Mouse (Mus musculus) neural tube, embryonic 14.5 days (tissue): ENCODE results near the gene Golga4. TPM values are rescaled to one million over a fixed set of nuclear protein-coding genes. Genes with fewer than 3 reads are reported as not detected.

Experiments
- ATAC-seq: fragments of 200-750 bp; cut with Nextera tagmentation; 2 replicates; pipeline ENCODE4 v1.8.0; 2017; ENCODE audit warnings: low read depth, mild to moderate bottlenecking, moderate TSS enrichment, moderate library complexity
- H3K27ac ChIP-seq: fragments of 300-500 bp; sonication (generic); 2 replicates; pipeline ENCODE4 v1.5.1; 2014; ENCODE audit warnings: low read depth, mild to moderate bottlenecking, control low read depth, low read length, moderate library complexity, mixed read lengths
- H3K27me3 ChIP-seq: fragments of 300-500 bp; sonication (generic); 2 replicates; pipeline ENCODE4 v1.6.1; 2014; ENCODE audit warnings: low read length; ENCODE audit not compliant: control insufficient read depth, insufficient read depth
- H3K36me3 ChIP-seq: fragments of 300-500 bp; sonication (generic); 2 replicates; pipeline ENCODE4 v1.6.1; 2014; ENCODE audit warnings: low read length, mixed read lengths; ENCODE audit not compliant: control insufficient read depth, insufficient read depth
- H3K4me1 ChIP-seq: fragments of 300-500 bp; sonication (generic); 2 replicates; pipeline ENCODE4 v1.6.1; 2014; ENCODE audit warnings: low read length; ENCODE audit not compliant: control insufficient read depth, insufficient read depth
- H3K4me2 ChIP-seq: fragments of 300-500 bp; sonication (generic); 2 replicates; pipeline ENCODE4 v1.6.1; 2014; ENCODE audit warnings: mild to moderate bottlenecking, low read depth, low read length, control low read depth
- H3K4me3 ChIP-seq: fragments of 300-500 bp; sonication (generic); 2 replicates; pipeline ENCODE4 v1.5.1; 2014; ENCODE audit warnings: low read depth, low read length, control low read depth, mixed read lengths
- H3K9ac ChIP-seq: fragments of 300-500 bp; sonication (generic); replicated peaks from 2 replicates; pipeline ENCODE4 v1.6.1; 2014; ENCODE audit warnings: low read depth, mild to moderate bottlenecking, control low read depth, low read length, mixed read lengths
- H3K9me3 ChIP-seq: fragments of 300-500 bp; sonication (generic); 2 replicates; pipeline ENCODE4 v1.6.1; 2016; ENCODE audit warnings: low read length; ENCODE audit not compliant: control insufficient read depth
- WGBS: fragments of 180-500 bp; shearing (Covaris S2); extraction: QIAGEN DNeasy Blood & Tissue Kit; methylation state at CpG from one replicate; pipeline ENCODE4 v1.1.7; 2014; 5-methylcytosine and 5-hydroxymethylcytosine counted together
- polyA plus RNA-seq: library from polyadenylated mRNA; unstranded; fragments of >200 nt; fragmentation: Nextera tagmentation; extraction: Ambion mirVana; gene quantifications from 2 replicates; pipeline ENCODE4 v1.2.1, GENCODE M21; 2014

Gene Golga4
- polyA plus RNA-seq, 1 experiment from 2014 or later: 53.8 TPM

DNA sequence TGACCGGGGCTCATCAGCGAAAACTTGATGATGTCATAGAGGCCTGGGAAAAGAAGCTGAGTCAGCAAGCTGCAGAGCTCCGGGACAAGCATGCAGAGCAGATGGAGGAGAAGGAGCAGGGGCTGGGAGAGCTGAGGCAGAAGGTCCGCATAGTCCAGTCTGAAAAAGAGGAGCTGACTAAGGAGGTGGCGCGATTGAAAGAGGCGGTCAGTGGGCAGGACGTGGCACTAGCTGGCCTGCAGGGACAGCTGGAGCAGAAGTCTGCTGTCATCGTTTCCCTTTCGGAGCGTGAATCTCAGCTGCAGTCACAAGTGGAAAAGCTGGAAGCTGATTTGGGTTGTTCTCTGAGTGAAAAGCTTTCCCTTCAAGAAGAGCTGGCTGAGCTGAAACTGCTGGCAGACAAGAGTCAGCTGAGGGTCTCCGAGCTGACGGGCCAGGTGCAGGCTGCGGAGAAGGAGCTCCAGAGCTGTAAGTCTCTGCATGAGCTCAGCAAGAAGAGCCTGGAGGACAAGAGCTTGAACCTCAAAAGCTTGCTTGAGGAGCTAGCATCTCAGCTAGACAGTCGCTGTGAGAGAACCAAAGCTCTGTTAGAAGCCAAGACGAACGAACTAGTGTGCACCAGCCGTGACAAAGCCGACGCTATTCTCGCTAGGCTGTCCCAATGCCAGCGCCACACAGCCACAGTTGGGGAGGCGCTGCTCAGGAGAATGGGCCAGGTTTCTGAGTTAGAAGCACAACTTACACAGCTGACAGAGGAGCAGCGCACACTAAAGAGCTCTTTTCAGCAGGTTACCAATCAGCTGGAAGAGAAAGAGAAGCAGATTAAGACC lies 51.1 kb downstream of the Golga4 start:
- WGBS: 79% methylated on average over 24 of the region's 24 CpGs
- Histone ChIP-seq H3K4me1 (no peaks in the 10 kb centered on the region), H3K27me3 (no peaks in the 10 kb centered on the region), H3K9me3 (no peaks in the 10 kb centered on the region), H3K4me2 (no peak overlapping the region), H3K36me3 (peaks cover 62% of the 10 kb centered on the region), H3K9ac (no peak overlapping the region), H3K27ac (no peak overlapping the region), H3K4me3 (no peak overlapping the region)
- no peak for ATAC-seq

DNA sequence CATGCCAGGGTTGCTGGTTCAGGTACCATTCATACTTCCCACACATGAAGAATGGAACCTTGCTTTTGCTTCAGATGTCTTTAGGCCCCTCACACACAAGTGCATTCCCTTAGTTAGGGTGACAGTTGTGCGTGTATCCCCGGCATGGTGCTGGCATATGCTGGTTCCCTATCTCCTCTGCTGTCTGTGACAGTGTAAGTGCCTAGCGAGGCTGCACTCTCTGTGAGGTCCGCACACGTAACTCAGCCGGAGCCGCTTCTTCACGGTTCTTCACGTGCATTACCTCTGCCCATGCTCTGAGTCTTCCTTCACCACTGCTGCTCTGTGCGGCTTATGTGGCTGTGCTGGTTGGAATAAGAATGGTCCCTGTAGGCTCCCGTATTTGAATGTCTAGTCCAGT lies 57.3 kb downstream of the Golga4 start:
- Histone ChIP-seq H3K9ac (no peak overlapping the region), H3K9me3 (no peaks in the 10 kb centered on the region), H3K36me3 (peaks cover 69% of the 10 kb centered on the region), H3K4me2 (no peak overlapping the region), H3K4me1 (no peaks in the 10 kb centered on the region), H3K27ac (no peak overlapping the region), H3K27me3 (no peaks in the 10 kb centered on the region), H3K4me3 (no peak overlapping the region)
- WGBS: 97% methylated on average over 11 of the region's 11 CpGs
- ATAC-seq: no peak

DNA sequence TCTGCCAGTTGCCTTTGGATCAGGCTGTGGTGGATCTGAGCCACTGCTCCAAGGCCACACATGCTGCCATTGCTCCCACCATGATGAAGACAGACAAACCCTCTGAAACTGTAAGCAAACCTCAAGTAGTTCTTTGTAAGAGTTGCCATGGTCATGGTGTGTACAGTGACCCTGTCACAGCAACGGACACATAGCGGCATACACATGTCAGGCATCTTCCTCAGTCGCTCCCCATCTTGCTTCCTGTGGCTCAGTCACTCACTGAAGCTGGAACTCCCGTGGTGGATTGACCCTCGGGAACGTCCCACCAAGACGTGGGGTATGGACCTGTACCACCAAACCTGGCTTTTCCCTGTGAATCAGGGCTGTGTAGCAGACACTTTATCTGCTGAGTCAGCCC lies 57.8 kb downstream of the Golga4 start:
- Histone ChIP-seq H3K27me3 (no peaks in the 10 kb centered on the region), H3K4me2 (no peak overlapping the region), H3K9me3 (no peaks in the 10 kb centered on the region), H3K4me3 (no peak overlapping the region), H3K27ac (no peak overlapping the region), H3K4me1 (no peaks in the 10 kb centered on the region), H3K36me3 (peaks cover 64% of the 10 kb centered on the region), H3K9ac (no peak overlapping the region)
- 90% methylated on average over 7 of the region's 7 CpGs for WGBS
- ATAC-seq: no peak

DNA sequence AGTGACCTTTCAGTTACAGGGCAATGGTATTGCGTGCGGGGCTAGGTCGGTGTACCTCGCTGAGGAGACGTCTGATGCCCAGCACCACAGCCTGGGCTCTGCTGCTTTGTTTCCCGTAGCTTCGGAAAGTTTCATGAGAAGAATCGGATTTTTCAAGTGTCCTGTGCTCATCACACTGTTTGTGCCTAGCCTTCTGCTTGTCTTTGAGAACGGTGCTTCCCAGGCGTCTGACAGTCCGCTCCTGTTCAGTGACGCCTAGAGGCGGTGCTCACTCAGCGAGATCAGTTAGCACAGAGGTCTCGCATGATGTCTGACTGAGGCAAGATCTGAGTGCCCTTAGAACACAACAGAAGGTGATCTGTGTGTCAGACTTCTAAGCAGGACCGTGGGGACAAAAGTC lies 58.6 kb downstream of the Golga4 start:
- Histone ChIP-seq H3K4me2 (no peak overlapping the region), H3K27me3 (no peaks in the 10 kb centered on the region), H3K4me1 (no peaks in the 10 kb centered on the region), H3K36me3 (peaks cover 63% of the 10 kb centered on the region), H3K4me3 (no peak overlapping the region), H3K27ac (no peak overlapping the region), H3K9me3 (no peaks in the 10 kb centered on the region), H3K9ac (no peak overlapping the region)
- 94% methylated on average over 16 of the region's 16 CpGs for WGBS
- no peak for ATAC-seq

GRCm38 (mm10) chr9:118569328-118569727 lies 63.3 kb downstream of the Golga4 start:
- peaks cover 53% of the 10 kb centered on the region for H3K36me3 ChIP-seq
- no peak for ATAC-seq
- no peak overlapping the region for H3K4me2 ChIP-seq
- H3K27ac ChIP-seq: no peak overlapping the region
- no peak overlapping the region for H3K4me3 ChIP-seq
- no peaks in the 10 kb centered on the region for H3K27me3 ChIP-seq
- WGBS: 79% methylated on average over 6 of the region's 6 CpGs
- H3K9ac ChIP-seq: no peak overlapping the region
- no peaks in the 10 kb centered on the region for H3K4me1 ChIP-seq
- H3K9me3 ChIP-seq: no peaks in the 10 kb centered on the region

DNA sequence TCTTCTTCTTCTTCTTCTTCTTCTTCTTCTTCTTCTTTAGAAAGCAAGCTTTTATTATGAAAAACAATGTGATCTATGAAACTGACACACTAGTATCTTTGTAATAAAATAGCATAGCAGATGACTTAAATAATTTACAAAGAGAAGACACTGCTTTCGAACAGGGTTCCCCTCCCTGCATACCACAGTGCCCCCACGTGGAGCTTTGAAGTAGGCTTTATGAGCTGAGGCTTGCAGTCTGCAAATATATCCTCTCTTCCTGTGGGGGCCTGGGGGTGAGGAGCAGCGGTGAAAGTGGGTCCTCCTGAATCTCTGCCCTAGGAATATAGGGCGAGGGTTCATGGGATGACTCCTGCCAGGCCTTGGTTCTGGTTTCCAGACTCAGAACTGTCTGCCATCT lies 64.8 kb downstream of the Golga4 start:
- no peak overlapping the region for H3K27ac ChIP-seq
- no peaks in the 10 kb centered on the region for H3K9me3 ChIP-seq
- peaks cover 52% of the 10 kb centered on the region for H3K36me3 ChIP-seq
- H3K4me2 ChIP-seq: no peak overlapping the region
- ATAC-seq: no peak
- H3K27me3 ChIP-seq: no peaks in the 10 kb centered on the region
- H3K4me1 ChIP-seq: no peaks in the 10 kb centered on the region
- H3K4me3 ChIP-seq: no peak overlapping the region
- no peak overlapping the region for H3K9ac ChIP-seq
- WGBS: 87% methylated on average over 4 of the region's 4 CpGs

GRCm38 (mm10) chr9:118571701-118572100 lies 65.6 kb downstream of the Golga4 start:
- no peaks in the 10 kb centered on the region for H3K9me3 ChIP-seq

DNA sequence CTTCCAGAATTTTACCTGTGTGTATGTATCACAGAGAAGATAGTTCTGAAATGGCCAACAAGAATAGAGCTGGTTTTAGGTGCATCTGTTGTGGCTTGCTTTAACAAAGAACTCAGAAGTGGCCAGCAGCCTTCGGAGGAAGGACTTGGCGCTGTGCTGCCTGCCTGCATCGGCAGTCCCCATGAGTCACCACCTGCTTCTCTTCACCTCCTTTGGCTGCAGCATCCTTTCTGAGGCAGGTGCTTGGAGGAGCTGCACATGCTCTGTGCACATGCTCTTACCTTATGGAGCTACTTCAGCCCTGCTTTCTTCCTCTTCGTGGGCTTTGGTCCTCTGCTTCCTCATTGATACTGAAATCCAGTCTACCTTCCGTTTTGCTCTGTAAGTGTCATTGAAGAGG lies 68.8 kb downstream of the Golga4 start:
- H3K27ac ChIP-seq: no peak overlapping the region
- no peak overlapping the region for H3K4me3 ChIP-seq
- H3K27me3 ChIP-seq: no peaks in the 10 kb centered on the region
- no peak for ATAC-seq
- no peaks in the 10 kb centered on the region for H3K9me3 ChIP-seq
- no peaks in the 10 kb centered on the region for H3K4me1 ChIP-seq
- H3K36me3 ChIP-seq: peaks cover 37% of the 10 kb centered on the region
- H3K4me2 ChIP-seq: no peak overlapping the region
- no peak overlapping the region for H3K9ac ChIP-seq
- WGBS: 97% methylated on average over 5 of the region's 5 CpGs

More at GRCm38 (mm10) chr9:118571701-118572100, 65.6 kb downstream of the Golga4 start:
- Histone ChIP-seq H3K36me3 (peaks cover 45% of the 10 kb centered on the region), H3K4me2 (no peak overlapping the region), H3K27ac (no peak overlapping the region), H3K27me3 (no peaks in the 10 kb centered on the region), H3K4me1 (no peaks in the 10 kb centered on the region), H3K9ac (no peak overlapping the region), H3K4me3 (no peak overlapping the region)
- WGBS: 92% methylated on average over 4 of the region's 4 CpGs
- no peak for ATAC-seq

GRCm38 (mm10) chr9:118580371-118580770 lies 74.3 kb downstream of the Golga4 start:
- no peaks in the 10 kb centered on the region for H3K27me3 ChIP-seq
- WGBS: 78% methylated on average over 6 of the region's 6 CpGs
- no peaks in the 10 kb centered on the region for H3K4me1 ChIP-seq
- no peak overlapping the region for H3K4me2 ChIP-seq
- no peaks in the 10 kb centered on the region for H3K9me3 ChIP-seq
- no peak overlapping the region for H3K4me3 ChIP-seq
- no peak for ATAC-seq
- H3K9ac ChIP-seq: no peak overlapping the region
- H3K36me3 ChIP-seq: peaks cover 7% of the 10 kb centered on the region; the same call in 1 of the 2 replicates
- no peak overlapping the region for H3K27ac ChIP-seq
